Mouse (Mus musculus): ENCODE measurements around the gene Ticam1.

GRCm38 (mm10) chr17:56305156-56305555, 28.6 kb upstream of the Ticam1 start:
- TF ChIP-seq POLR2A (IDR thresholded peaks at IDR 0.05; ENCODE audit: low read depth, low read length) (no peak), CTCF (IDR thresholded peaks at IDR 0.05; ENCODE audit: extremely low read depth, insufficient read depth, insufficient read length, insufficient replicate concordance) (no peak)
